Mouse (Mus musculus) bone marrow, adult 2 months (tissue): ENCODE data around the gene Atg101. TPM values are rescaled to one million over a fixed set of nuclear protein-coding genes. Genes with fewer than 3 reads are reported as not detected.

Source experiments
- H3K27ac ChIP-seq: fragments of 200-500 bp; 2 replicates; pipeline ENCODE4 v1.5.1; 2012; ENCODE audit warnings: low read depth, mild to moderate bottlenecking, control low read depth, inconsistent platforms, low read length; ENCODE audit not compliant: control insufficient read depth, poor library complexity, insufficient read depth
- H3K4me1 ChIP-seq: fragments of 200-500 bp; 2 replicates; pipeline ENCODE4 v1.6.1; 2011; ENCODE audit warnings: low read length; ENCODE audit not compliant: control insufficient read depth, insufficient read depth
- H3K4me3 ChIP-seq: fragments of 200-500 bp; replicated peaks from 2 replicates; pipeline ENCODE3; 2011; ENCODE audit warnings: mild to moderate bottlenecking, low read depth, low read length, control low read depth; ENCODE audit not compliant: control insufficient read depth
- CTCF ChIP-seq: fragments of 200-500 bp; IDR thresholded peaks from 2 replicates; pipeline ENCODE4 v1.5.1; 2011; ENCODE audit warnings: low read length, control low read depth; ENCODE audit not compliant: control insufficient read depth, insufficient read depth
- POLR2A ChIP-seq: fragments of 200-500 bp; IDR thresholded peaks from 2 replicates; pipeline ENCODE4 v1.6.1; 2011; ENCODE audit warnings: low read depth, mild to moderate bottlenecking, control low read depth, low read length, borderline replicate concordance; ENCODE audit not compliant: control insufficient read depth
- WGBS: fragments of 180-500 bp; shearing (Covaris S2); methylation state at CpG from one replicate; pipeline ENCODE4 v1.1.7; 2018; 5-methylcytosine and 5-hydroxymethylcytosine counted together
- polyA plus RNA-seq: library from polyadenylated mRNA; stranded (reverse); fragments of >200 nt; gene quantifications from 2 replicates; pipeline ENCODE4 v1.2.4, GENCODE M21; 2011; ENCODE audit warnings: low replicate concordance; ENCODE audit not compliant: missing spikeins, insufficient read depth, insufficient read length

The Atg101 gene
- polyA plus RNA-seq, 1 experiment, result 42.0 TPM

DNA sequence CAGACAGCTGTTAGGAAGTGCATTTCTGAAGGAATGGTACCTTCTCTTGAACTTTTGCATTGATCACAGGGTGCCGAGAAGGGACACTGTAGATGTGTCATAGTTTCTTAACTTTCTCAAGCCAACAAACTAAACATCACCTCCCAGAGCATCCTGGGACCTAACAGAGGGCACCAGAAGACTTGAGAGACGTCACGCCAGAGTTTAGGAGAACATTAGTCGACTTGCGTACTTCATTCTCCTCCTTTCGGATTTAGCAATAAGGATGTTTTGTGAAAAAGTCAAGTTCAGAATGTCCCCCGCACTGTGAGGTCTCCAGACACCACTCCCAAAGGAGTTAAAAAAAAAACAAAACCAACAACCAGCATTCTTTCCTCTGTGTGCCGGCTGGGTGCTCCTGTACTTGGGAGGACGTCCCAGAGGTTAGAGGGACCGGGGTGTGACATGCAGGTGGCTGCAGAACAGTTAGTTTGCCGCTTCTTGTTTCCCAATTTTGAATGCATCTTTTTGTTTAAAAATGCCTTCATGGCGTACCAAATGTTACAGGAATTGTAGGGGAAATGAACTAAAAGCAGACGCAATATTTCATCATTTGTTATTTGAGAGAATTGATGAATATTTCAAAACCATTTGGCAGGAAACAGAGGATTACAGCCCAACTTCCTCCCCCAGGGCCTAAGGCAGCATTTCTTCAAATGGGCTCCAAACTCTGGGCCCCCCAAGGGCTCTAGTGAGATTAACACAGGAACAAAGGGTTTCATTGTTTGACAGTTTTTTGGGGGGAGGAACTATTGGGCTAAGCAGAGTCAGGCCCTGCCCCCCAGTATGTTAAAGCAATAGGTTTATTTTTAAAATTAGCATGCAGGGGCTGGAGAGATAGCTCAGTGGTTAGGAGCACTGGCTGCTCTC lies 24.6 kb downstream of the Atg101 start:
- Histone ChIP-seq H3K4me1 (peaks cover 6% of the 10 kb centered on the region), H3K4me3 (no peak overlapping the region), H3K27ac (peak overlapping the region; percentile 61)
- TF ChIP-seq CTCF (no peak), POLR2A (no peak)
- WGBS, result 26% methylated on average over 13 of the region's 13 CpGs

DNA sequence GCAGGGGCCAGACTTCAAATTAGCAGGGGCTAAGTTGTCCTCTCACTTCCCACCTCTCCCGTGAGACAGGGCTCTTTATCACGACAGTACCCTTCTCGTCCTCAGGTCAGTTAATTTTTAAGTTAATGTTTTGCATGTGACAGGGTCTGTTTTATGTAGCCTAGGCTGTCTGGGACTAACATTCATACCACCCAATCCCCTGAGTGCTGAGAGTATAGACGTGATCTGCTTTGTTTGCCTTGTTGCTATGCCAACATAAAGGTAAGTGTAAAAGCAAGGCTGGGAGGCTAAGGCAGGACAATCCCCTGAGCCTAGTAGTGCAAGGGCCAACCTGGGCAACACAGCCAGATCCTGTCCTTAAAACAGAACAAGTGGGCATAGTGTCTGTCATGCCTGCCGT lies 25.4 kb downstream of the Atg101 start:
- no peak overlapping the region for H3K4me3 ChIP-seq
- TF ChIP-seq POLR2A (no peak), CTCF (no peak)
- peak overlapping the region; percentile 8; the same call in 1 of the 2 replicates for H3K27ac ChIP-seq
- 34% methylated on average over 5 of the region's 5 CpGs for WGBS
- H3K4me1 ChIP-seq, result peaks cover 6% of the 10 kb centered on the region

DNA sequence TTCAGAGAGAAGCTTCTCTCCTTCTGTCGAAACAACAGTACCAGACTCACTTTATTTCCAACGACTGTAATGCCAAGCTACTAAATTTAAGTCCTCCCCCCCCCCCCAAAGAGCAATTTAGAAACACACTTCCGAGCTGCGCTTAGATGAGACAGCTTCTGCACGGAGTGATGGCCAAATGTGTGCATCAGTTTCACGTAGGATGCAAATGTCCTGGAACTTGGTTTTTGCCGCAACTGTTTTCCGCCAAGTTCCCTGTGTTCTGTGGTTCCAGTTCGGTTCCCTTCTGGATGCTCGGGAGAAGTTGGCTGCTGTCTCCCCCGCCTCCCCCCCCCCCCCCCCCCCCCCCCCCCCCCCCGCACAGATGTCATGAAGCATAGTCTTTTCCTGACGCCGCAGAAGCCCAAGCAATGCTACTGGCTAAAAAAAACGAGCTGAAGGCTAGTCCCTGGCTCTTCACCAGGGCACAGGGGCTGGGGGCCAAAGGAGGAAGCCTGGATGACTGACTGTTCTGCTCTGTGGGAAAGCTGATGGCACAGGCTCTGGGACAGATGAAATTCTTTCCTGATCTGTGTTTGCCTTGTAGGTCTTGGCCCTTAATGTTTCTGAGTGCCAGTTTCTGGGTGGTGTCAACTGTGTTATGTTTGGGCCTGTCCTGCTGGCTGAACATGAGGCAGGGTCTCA lies 27.2 kb downstream of the Atg101 start:
- 21% methylated on average over 14 of the region's 15 CpGs for WGBS
- Histone ChIP-seq H3K4me3 (no peak overlapping the region), H3K27ac (no peak overlapping the region), H3K4me1 (peaks cover 6% of the 10 kb centered on the region)
- TF ChIP-seq CTCF (no peak), POLR2A (no peak)

DNA sequence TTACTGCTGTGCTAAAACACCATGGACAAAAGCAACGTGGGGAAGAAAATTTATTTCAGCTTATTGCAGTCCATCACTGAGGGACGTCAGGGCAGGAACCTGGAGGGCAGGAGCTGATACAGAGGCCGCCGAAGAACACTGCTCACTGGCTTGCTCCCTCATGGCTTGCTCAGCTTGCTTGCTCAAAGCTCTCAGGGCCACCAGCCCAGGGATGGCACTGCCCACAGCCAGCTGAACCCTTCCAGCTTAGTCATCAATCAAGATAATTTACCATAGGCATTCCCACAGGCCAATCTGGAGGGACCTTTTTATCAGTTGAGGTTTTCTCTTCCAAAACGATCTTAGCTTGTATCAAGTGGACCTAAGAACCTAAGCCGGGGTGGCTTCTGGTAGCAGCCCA lies 27.9 kb downstream of the Atg101 start:
- Histone ChIP-seq H3K27ac (no peak overlapping the region), H3K4me1 (peaks cover 6% of the 10 kb centered on the region), H3K4me3 (no peak overlapping the region)
- WGBS, result 73% methylated on average over 6 of the region's 6 CpGs
- no peak for TF ChIP-seq CTCF
- TF ChIP-seq POLR2A, result no peak

DNA sequence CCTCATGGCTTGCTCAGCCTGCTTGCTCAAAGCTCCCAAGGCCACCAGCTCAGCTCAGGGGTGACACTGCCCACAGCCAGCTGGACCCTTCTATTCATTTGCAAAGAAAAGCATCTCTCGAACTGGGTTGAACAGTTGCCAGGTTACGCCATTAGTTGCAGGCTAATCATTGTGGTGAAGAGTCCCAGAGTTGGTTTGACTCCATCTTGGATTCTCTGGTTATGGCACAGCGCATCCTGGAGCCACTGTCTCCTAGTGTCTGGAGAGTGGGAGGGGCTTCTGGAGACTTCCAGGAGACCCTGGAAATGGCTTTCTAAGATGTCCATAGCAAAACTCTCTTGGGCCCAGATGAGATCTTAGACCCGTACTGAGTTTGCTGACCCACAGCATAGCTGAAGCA lies 31.3 kb downstream of the Atg101 start:
- peaks cover 6% of the 10 kb centered on the region for H3K4me1 ChIP-seq
- no peak overlapping the region for H3K27ac ChIP-seq
- TF ChIP-seq CTCF, result no peak
- TF ChIP-seq POLR2A, result no peak
- WGBS, result 68% methylated on average over 4 of the region's 4 CpGs
- H3K4me3 ChIP-seq, result no peak overlapping the region

DNA sequence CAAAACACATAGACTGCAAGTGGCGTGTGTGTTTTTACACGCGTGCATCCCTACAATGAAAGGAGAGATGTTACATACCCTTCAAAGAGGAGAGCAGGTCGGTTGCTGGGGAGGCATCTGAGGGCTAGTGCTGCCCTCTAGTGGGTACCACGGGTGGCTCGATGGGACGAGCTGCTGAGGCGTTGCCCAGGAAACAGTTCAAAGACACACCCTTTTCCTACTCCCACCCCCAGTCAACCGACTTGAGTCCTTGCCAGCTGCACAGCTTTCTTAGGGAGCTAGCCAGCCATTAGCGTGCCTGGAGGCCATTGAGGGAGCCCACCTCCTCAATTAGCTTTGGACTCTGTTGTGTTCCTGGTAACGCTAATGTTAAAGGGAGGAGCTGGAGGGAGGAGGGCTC lies 31.8 kb downstream of the Atg101 start:
- Histone ChIP-seq H3K4me3 (peak overlapping the region; percentile 82), H3K4me1 (peaks cover 5% of the 10 kb centered on the region), H3K27ac (peak overlapping the region; percentile 21; the same call in 1 of the 2 replicates)
- peak; percentile 58; the same call in 1 of the 2 replicates for TF ChIP-seq POLR2A
- peak; percentile 97 for TF ChIP-seq CTCF
- WGBS, result under 1% methylated on average over 11 of the region's 11 CpGs

DNA sequence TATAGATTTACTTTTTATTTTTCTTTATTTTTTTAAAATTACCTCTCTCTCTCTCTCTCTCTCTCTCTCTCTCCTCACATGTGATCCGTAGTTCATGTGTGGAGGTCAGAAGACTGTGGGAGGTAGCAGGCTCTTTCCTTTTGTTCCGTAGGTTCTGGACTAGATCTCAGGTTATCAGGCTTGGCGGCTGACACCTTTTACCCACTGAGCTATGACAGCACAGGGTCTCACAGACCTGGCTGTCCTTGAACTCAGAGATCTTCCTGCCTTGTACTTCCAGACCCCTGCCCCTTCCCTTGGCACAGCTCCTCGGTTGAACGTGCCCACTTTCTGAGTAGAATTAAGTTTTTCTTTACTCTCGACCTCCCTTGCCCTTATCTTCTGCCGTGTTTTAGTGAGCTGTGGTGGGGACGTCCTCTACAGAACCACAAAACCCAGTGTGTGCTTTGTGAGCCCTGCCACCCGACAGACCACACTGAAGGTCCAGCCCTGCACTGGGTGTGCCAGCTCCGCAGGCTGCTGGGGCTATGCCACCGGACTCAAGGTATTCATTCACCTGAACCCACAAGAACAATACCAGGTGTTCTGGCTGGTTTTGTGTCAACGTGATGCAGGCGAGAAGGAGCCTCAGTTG lies 32.3 kb downstream of the Atg101 start:
- Histone ChIP-seq H3K27ac (peak overlapping the region; percentile 90), H3K4me3 (peak overlapping the region; percentile 80), H3K4me1 (peaks cover 5% of the 10 kb centered on the region)
- WGBS, result 4% methylated on average over 13 of the region's 13 CpGs
- no peak for TF ChIP-seq POLR2A
- TF ChIP-seq CTCF, result no peak

DNA sequence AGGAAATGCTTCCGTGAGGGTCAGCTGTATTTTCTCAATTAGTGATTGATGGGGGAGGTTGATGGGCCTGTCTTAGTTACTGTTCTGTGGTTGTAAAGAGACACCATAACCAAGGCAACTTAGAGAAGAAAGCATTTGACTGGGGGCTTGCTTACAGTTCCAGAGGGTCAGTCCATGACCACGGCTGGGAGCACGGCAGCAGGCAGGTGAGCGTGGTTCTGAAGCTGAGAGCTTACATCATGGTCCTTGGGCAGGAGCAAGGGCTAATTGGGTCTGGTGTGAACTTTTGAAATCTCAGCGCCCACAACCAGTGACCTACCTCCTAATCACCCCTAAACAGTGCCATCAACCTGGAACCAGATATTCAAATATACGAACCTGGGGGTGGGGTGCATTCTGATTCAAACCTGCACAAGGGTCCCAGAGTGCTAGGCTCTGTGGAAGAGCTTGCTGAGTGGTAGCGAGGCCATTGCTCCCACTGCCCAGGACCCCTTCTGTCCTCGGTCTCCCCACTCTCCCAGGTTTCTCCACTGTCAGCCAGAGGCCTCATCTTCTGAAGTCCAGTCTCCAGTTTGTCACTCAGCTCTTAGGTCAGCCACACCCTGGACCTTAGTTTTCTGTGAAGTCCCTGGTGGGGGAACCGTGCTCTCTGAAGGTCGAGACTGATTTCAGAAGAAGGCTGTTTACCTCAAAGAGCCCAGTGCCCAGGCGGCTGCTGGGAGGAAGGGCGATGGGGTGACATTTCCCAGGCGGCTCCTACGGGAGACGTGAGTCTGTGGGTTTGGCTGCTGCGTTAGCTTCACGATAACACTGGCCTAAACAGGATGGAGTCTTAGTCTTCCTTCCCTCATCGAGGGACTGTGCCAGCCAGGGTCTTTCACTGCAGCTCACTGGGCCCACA lies 33.1 kb downstream of the Atg101 start:
- peaks cover 5% of the 10 kb centered on the region for H3K4me1 ChIP-seq

More for the DNA sequence above, 33.1 kb downstream of the Atg101 start:
- peak overlapping the region; percentile 80 for H3K4me3 ChIP-seq
- peak overlapping the region; percentile 90 for H3K27ac ChIP-seq
- 4% methylated on average over 18 of the region's 18 CpGs for WGBS
- TF ChIP-seq POLR2A (no peak), CTCF (no peak)
